Mouse (Mus musculus): ENCODE results near the gene Mrrf. TPM values are rescaled to one million over a fixed set of nuclear protein-coding genes. Genes with fewer than 3 reads are reported as not detected.
"Not testable (repeated sequence)": the region's sequence is repeated elsewhere in the genome, so short reads cannot be mapped to it uniquely, and the experiment has no call there.

The Mrrf gene
- polyA plus RNA-seq, 1 experiment: 25.2 TPM

GRCm38 (mm10) chr2:36129051-36129450 is 7.1 kb upstream of the Mrrf start:
- DNase-seq (ENCODE audit: low spot score): no peak

- DNase-seq (ENCODE audit: low spot score): no peak
These were observed 302 bp upstream of the Mrrf start for GRCm38 (mm10) chr2:36135887-36136286.

GRCm38 (mm10) chr2:36139096-36139495 is 2.9 kb downstream of the Mrrf start:
- no peak for DNase-seq (ENCODE audit: low spot score)

GRCm38 (mm10) chr2:36148876-36149365 is 12.7 kb downstream of the Mrrf start:
- DNase-seq (ENCODE audit: low spot score): no peak

GRCm38 (mm10) chr2:36152401-36152800 is 16.2 kb downstream of the Mrrf start:
- not testable (repeated sequence) for DNase-seq (ENCODE audit: low spot score)

GRCm38 (mm10) chr2:36157461-36157860 is 21.3 kb downstream of the Mrrf start:
- no peak for DNase-seq (ENCODE audit: low spot score)

GRCm38 (mm10) chr2:36159336-36159735 is 23.1 kb downstream of the Mrrf start:
- DNase-seq (ENCODE audit: low spot score): no peak

- DNase-seq (ENCODE audit: low spot score): no peak
These were observed 31.9 kb downstream of the Mrrf start for GRCm38 (mm10) chr2:36167990-36168618.

- DNase-seq (ENCODE audit: low spot score): no peak
These were observed 33.0 kb downstream of the Mrrf start for GRCm38 (mm10) chr2:36169176-36169575.

GRCm38 (mm10) chr2:36172136-36172535 is 35.9 kb downstream of the Mrrf start:
- no peak for DNase-seq (ENCODE audit: low spot score)

GRCm38 (mm10) chr2:36172574-36172973 is 36.4 kb downstream of the Mrrf start:
- DNase-seq (ENCODE audit: low spot score): no peak

- no peak for DNase-seq (ENCODE audit: low spot score)
These were observed 43.3 kb downstream of the Mrrf start for GRCm38 (mm10) chr2:36179487-36179886.

- not testable (repeated sequence) for DNase-seq (ENCODE audit: low spot score)
These were observed 45.6 kb downstream of the Mrrf start for GRCm38 (mm10) chr2:36181587-36182368.

- no peak for DNase-seq (ENCODE audit: low spot score)
These were observed 47.1 kb downstream of the Mrrf start for GRCm38 (mm10) chr2:36183278-36183677.

GRCm38 (mm10) chr2:36184192-36184591 is 48.0 kb downstream of the Mrrf start:
- DNase-seq (ENCODE audit: low spot score): no peak

- DNase-seq (ENCODE audit: low spot score): no peak
These were observed 48.7 kb downstream of the Mrrf start for GRCm38 (mm10) chr2:36184876-36185275.

- DNase-seq (ENCODE audit: low spot score): not testable (repeated sequence)
These were observed 53.0 kb downstream of the Mrrf start for GRCm38 (mm10) chr2:36189200-36189599.

GRCm38 (mm10) chr2:36191098-36191941 is 55.1 kb downstream of the Mrrf start:
- DNase-seq (ENCODE audit: low spot score): no peak

- DNase-seq (ENCODE audit: low spot score): no peak
These were observed 60.8 kb downstream of the Mrrf start for GRCm38 (mm10) chr2:36197021-36197420.

GRCm38 (mm10) chr2:36197919-36198881 is 62.0 kb downstream of the Mrrf start:
- no peak for DNase-seq (ENCODE audit: low spot score)

- no peak for DNase-seq (ENCODE audit: low spot score)
These were observed 62.7 kb downstream of the Mrrf start for GRCm38 (mm10) chr2:36198882-36199262.

All from urinary bladder, adult 2 months (tissue).